Mouse (Mus musculus): ENCODE results near the gene Lrrc61. TPM values are rescaled to one million over a fixed set of nuclear protein-coding genes. Genes with fewer than 3 reads are reported as not detected.

The Lrrc61 gene
- polyA plus RNA-seq, 1 experiment from 2014 or later = 7.3 TPM

GRCm38 (mm10) chr6:48578736-48579135 is 24.1 kb downstream of the Lrrc61 start:
- Histone ChIP-seq H3K9ac (no peak overlapping the region), H3K9me3 (no peaks in the 10 kb centered on the region), H3K4me1 (peaks cover 11% of the 10 kb centered on the region; the same call in 1 of the 2 replicates), H3K27ac (peak overlapping the region; percentile 82), H3K27me3 (no peaks in the 10 kb centered on the region), H3K36me3 (no peaks in the 10 kb centered on the region), H3K4me2 (no peak overlapping the region), H3K4me3 (no peak overlapping the region)
- WGBS = 28% methylated on average over 5 of the region's 5 CpGs
- ATAC-seq (ENCODE audit: borderline replicate concordance, extremely low read depth, low FRiP score, low TSS enrichment) = no peak

DNA sequence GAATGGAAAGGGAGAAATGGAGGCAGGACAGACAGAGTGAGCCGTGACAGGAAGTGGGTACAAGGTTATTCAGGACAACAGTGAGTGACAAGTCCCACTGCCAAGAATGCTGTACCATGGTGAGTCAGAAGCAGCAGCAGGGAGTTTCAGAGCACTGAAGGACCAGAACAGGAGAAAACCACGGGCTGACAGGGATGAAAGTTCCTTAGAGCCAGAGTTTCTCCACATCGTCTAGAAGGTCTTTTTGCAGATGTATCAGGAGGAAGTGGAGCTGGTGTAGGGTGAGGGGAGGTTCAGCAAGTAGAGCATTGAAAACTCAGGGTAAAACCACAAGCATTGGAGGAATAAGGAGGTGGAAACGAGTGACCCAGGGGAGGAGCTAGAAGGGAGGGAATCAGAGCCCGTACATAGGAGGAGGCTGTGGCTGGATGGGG is 24.6 kb downstream of the Lrrc61 start:
- Histone ChIP-seq H3K4me2 (peak overlapping the region; percentile 39), H3K9ac (no peak overlapping the region)
- 16% methylated on average over 5 of the region's 5 CpGs for WGBS

DNA sequence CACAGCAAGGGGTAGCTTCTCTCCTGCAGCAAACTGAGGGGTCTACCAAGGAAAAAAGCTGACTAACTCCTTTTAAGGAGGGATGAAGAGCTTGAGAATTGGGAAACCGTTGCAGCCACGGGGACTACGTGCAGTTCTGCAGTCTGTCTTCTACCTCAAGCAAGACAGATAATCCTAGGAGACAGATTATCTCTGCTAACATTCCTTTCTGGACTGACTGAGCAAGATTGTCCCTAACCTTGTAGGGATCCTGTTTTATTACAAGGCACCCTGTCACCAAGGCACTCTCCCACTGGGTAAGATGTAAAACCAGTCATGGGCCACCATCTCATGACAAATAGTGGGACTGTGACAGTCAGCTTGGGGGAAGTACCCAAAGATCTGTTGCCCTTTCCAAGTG is 26.7 kb downstream of the Lrrc61 start:
- WGBS = 41% methylated on average over 3 of the region's 3 CpGs
- ATAC-seq (ENCODE audit: borderline replicate concordance, extremely low read depth, low FRiP score, low TSS enrichment) = no peak
- H3K9me3 ChIP-seq = no peaks in the 10 kb centered on the region
- peaks cover 11% of the 10 kb centered on the region; the same call in 1 of the 2 replicates for H3K4me1 ChIP-seq
- no peak overlapping the region for H3K27ac ChIP-seq
- H3K9ac ChIP-seq = no peak overlapping the region
- no peaks in the 10 kb centered on the region for H3K36me3 ChIP-seq
- H3K27me3 ChIP-seq = no peaks in the 10 kb centered on the region
- H3K4me2 ChIP-seq = no peak overlapping the region
- H3K4me3 ChIP-seq = no peak overlapping the region

More for the DNA sequence above, 24.6 kb downstream of the Lrrc61 start:
- H3K27ac ChIP-seq = peak overlapping the region; percentile 82
- no peaks in the 10 kb centered on the region for H3K36me3 ChIP-seq
- H3K4me1 ChIP-seq = peaks cover 11% of the 10 kb centered on the region; the same call in 1 of the 2 replicates
- no peak overlapping the region for H3K4me3 ChIP-seq
- H3K27me3 ChIP-seq = no peaks in the 10 kb centered on the region
- no peaks in the 10 kb centered on the region for H3K9me3 ChIP-seq
- peak; percentile 88 for ATAC-seq (ENCODE audit: borderline replicate concordance, extremely low read depth, low FRiP score, low TSS enrichment)

DNA sequence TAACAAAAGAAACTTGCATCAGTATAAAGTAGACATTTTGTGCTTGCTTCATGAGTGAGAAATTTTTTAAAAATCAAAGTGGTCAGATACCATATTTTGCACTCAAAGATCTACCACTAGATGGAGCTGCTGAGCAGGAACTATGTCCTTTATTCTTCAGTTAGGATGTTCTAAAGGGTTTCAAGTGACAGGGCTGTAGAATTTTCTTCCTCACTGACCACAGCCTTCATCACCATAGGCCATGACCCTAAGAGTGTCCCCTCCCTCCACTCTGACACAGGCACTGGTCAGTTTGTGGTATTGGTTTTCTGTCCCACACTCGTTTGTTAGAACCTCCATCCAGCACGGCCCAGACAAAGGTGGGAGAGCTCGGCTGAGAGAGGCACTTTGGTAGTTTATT is 27.4 kb downstream of the Lrrc61 start:
- 67% methylated on average over 3 of the region's 3 CpGs for WGBS
- no peak for ATAC-seq (ENCODE audit: borderline replicate concordance, extremely low read depth, low FRiP score, low TSS enrichment)

DNA sequence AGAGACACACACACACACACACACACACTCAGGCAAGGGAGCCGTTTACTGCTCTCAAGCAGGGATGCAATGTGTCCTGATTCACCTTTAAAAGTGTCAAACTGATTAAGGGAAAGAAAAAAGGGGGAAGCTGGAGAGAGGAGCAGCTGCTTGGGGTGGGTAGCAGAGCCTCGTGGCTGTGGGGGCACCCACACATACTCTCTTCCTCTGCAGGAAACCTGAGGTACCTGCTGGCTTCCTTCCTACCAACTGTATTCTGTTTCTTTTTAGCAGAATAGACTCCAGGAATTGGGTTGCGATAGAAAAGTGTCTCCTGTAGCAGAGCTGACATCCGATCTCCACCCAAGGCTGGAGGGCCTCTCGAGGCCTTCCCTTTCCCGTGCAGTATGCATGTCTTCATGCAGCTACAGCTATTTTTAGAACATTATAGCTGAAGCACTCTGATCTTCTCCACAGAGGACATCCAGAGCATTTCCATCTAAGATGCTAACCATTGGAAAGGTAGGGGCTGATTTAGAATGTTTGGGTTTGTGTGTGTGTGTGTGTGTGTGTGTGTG is 34.7 kb downstream of the Lrrc61 start, which contains the start of gene Gm45021:
Gm45021 (plus strand) TSS at position 417 of the 557 bp plus-strand sequence.
- no peak within 1 kb of the TSS for H3K27ac ChIP-seq
- no peak within 1 kb of the TSS for H3K4me3 ChIP-seq
- no peaks in the 10 kb centered on the region for H3K27me3 ChIP-seq
- no peak within 1 kb of the TSS for H3K4me2 ChIP-seq
- 18% methylated on average over 6 of the region's 6 CpGs for WGBS
- no peaks in the 10 kb centered on the region for H3K36me3 ChIP-seq
- peaks cover 6% of the 10 kb centered on the region for H3K4me1 ChIP-seq
- no peaks in the 10 kb centered on the region for H3K9me3 ChIP-seq
- ATAC-seq (ENCODE audit: borderline replicate concordance, extremely low read depth, low FRiP score, low TSS enrichment) = no peak
- H3K9ac ChIP-seq = no peak within 1 kb of the TSS

More for the DNA sequence above, 27.4 kb downstream of the Lrrc61 start:
- H3K4me1 ChIP-seq = peaks cover 11% of the 10 kb centered on the region; the same call in 1 of the 2 replicates
- no peak overlapping the region for H3K9ac ChIP-seq
- H3K4me2 ChIP-seq = no peak overlapping the region
- H3K36me3 ChIP-seq = no peaks in the 10 kb centered on the region
- H3K4me3 ChIP-seq = no peak overlapping the region
- no peaks in the 10 kb centered on the region for H3K27me3 ChIP-seq
- H3K9me3 ChIP-seq = no peaks in the 10 kb centered on the region
- H3K27ac ChIP-seq = no peak overlapping the region

- Histone ChIP-seq H3K27me3 (no peaks in the 10 kb centered on the region), H3K4me1 (peaks cover 14% of the 10 kb centered on the region), H3K4me3 (no peak overlapping the region), H3K27ac (no peak overlapping the region), H3K9me3 (peaks cover 3% of the 10 kb centered on the region), H3K4me2 (no peak overlapping the region), H3K9ac (no peak overlapping the region), H3K36me3 (peaks cover 10% of the 10 kb centered on the region)
- 83% methylated on average over 3 of the region's 3 CpGs for WGBS
- ATAC-seq (ENCODE audit: borderline replicate concordance, extremely low read depth, low FRiP score, low TSS enrichment) = no peak
Measured at GRCm38 (mm10) chr6:48591221-48591845, 36.7 kb downstream of the Lrrc61 start.

DNA sequence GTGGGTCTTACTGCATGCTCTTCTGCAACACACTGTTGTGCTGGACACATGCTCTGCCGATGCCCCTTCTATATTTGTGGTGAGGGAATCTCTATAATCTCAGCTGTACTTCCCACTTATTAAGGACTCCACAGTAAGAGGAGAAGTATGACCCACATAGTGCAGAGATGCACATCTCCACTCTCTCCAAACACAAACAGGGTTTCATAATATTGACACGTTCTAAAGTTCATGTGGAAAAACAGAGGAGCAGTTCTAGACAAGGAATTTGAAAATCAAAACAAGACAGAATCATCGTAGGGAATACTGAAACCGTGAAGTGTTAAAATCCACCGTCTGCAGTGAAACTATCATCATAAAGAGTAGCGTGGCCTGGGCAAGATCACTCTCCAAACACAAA is 37.3 kb downstream of the Lrrc61 start:
- Histone ChIP-seq H3K9ac (no peak overlapping the region), H3K36me3 (peaks cover 16% of the 10 kb centered on the region), H3K9me3 (peaks cover 9% of the 10 kb centered on the region), H3K27ac (no peak overlapping the region), H3K4me1 (peaks cover 14% of the 10 kb centered on the region), H3K4me2 (no peak overlapping the region), H3K4me3 (no peak overlapping the region), H3K27me3 (no peaks in the 10 kb centered on the region)
- WGBS = 86% methylated on average over 6 of the region's 6 CpGs
- ATAC-seq (ENCODE audit: borderline replicate concordance, extremely low read depth, low FRiP score, low TSS enrichment) = no peak

- H3K4me2 ChIP-seq = peak within 1 kb of the TSS; percentile 80
- H3K36me3 ChIP-seq = peaks cover 31% of the 10 kb centered on the region
- peaks cover 20% of the 10 kb centered on the region for H3K9me3 ChIP-seq
- no peaks in the 10 kb centered on the region for H3K27me3 ChIP-seq
- H3K27ac ChIP-seq = peak within 1 kb of the TSS; percentile 86
- peak; percentile 92 for ATAC-seq (ENCODE audit: borderline replicate concordance, extremely low read depth, low FRiP score, low TSS enrichment)
- 6% methylated on average over 45 of the region's 45 CpGs for WGBS
- peaks cover 14% of the 10 kb centered on the region for H3K4me1 ChIP-seq
- peak within 1 kb of the TSS; percentile 95 for H3K9ac ChIP-seq
- H3K4me3 ChIP-seq = peak within 1 kb of the TSS; percentile 92
Measured at GRCm38 (mm10) chr6:48593158-48594042, 38.8 kb downstream of the Lrrc61 start, which contains the start of the genes Repin1 and Gm44965. Gene Repin1, plus strand, starts transcription at chr6:48593883. Gene Gm44965, plus strand, starts transcription at chr6:48593941.

DNA sequence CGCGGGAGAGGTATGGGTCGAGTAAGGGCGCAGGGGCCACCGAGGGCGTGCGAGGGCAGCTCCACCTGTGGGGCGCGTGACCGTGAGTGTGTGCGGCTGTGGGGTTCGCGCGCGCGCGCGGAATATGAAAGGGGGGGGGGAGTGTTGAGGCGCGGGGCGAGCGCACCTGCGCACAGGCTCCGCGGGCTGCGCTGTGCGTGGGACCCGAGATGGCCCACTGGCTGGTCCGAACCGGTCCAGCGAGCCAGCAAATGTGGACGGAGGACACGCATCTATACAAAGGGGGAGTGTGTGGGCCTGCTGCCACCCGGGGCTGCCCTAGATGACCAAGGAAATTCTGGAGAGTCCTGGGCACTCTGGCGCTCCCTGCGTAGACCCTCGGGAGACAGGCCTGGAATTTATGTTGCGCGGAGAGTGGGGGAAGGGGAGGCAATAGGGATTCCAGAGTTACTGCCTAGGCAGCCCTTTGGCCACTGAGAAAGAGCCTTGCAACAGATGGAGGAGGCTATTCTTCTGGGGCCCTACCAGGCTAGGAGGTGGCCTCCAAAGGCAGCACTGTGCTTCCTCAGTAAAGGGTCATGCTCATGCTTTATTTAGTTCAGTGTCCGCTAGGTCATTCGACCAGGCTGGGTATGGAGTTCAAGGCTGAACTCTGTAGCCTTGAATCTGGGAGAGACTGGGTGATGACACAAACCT is 39.6 kb downstream of the Lrrc61 start:
- ATAC-seq (ENCODE audit: borderline replicate concordance, extremely low read depth, low FRiP score, low TSS enrichment) = peak; percentile 48; the same call in 1 of the 2 replicates

GRCm38 (mm10) chr6:48595278-48595677 is 40.7 kb downstream of the Lrrc61 start:
- no peaks in the 10 kb centered on the region for H3K27me3 ChIP-seq
- 45% methylated on average over 1 of the region's 1 CpGs for WGBS
- H3K27ac ChIP-seq = no peak overlapping the region
- ATAC-seq (ENCODE audit: borderline replicate concordance, extremely low read depth, low FRiP score, low TSS enrichment) = no peak
- H3K36me3 ChIP-seq = peaks cover 48% of the 10 kb centered on the region
- H3K4me2 ChIP-seq = peak overlapping the region; percentile 80
- no peak overlapping the region for H3K9ac ChIP-seq
- peak overlapping the region; percentile 92 for H3K4me3 ChIP-seq
- peaks cover 14% of the 10 kb centered on the region for H3K4me1 ChIP-seq
- peaks cover 20% of the 10 kb centered on the region for H3K9me3 ChIP-seq

More for the DNA sequence above, 39.6 kb downstream of the Lrrc61 start:
- peaks cover 38% of the 10 kb centered on the region for H3K36me3 ChIP-seq
- peak overlapping the region; percentile 86 for H3K27ac ChIP-seq
- H3K27me3 ChIP-seq = no peaks in the 10 kb centered on the region
- WGBS = 2% methylated on average over 35 of the region's 41 CpGs
- H3K4me3 ChIP-seq = peak overlapping the region; percentile 92
- H3K4me1 ChIP-seq = peaks cover 14% of the 10 kb centered on the region
- H3K9me3 ChIP-seq = peaks cover 20% of the 10 kb centered on the region
- peak overlapping the region; percentile 80 for H3K4me2 ChIP-seq
- H3K9ac ChIP-seq = peak overlapping the region; percentile 95

DNA sequence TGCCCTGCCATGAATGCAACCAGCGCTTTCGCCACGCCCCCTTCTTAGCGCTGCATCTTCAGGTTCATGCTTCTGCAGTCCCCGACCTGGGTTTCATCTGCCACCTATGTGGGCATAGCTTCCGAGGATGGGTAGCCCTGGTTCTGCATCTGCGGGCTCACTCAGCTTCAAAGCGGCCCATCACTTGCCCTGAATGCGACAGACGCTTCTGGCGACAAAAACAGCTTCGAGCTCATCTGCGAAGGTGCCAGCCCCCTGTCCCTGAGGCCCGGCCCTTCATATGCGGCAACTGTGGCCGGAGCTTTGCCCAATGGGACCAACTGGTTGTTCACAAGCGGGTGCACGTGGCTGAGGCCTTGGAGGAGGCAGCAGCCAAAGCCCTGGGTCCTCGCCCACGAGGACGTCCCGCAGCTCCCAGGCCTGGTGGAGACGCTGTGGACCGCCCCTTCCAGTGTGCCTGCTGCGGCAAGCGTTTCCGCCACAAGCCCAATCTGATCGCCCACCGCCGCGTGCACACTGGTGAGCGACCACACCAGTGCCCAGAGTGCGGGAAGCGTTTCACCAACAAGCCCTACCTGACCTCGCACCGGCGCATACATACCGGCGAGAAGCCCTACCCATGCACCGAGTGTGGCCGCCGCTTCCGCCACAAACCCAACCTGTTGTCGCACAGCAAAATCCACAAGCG is 42.1 kb downstream of the Lrrc61 start:
- no peaks in the 10 kb centered on the region for H3K27me3 ChIP-seq
- no peak overlapping the region for H3K4me2 ChIP-seq
- peaks cover 20% of the 10 kb centered on the region for H3K9me3 ChIP-seq
- peaks cover 48% of the 10 kb centered on the region for H3K36me3 ChIP-seq
- H3K4me1 ChIP-seq = peaks cover 17% of the 10 kb centered on the region
- WGBS = 95% methylated on average over 45 of the region's 45 CpGs
- no peak overlapping the region for H3K9ac ChIP-seq
- no peak overlapping the region for H3K4me3 ChIP-seq
- no peak for ATAC-seq (ENCODE audit: borderline replicate concordance, extremely low read depth, low FRiP score, low TSS enrichment)
- H3K27ac ChIP-seq = no peak overlapping the region

All from lung, embryonic 15.5 days (tissue).